Mouse (Mus musculus): ENCODE data around the gene Agr2. TPM values are rescaled to one million over a fixed set of nuclear protein-coding genes. Genes with fewer than 3 reads are reported as not detected.

Agr2 gene
- polyA plus RNA-seq, 1 experiment from 2014 or later, result 255 TPM

- 79% methylated on average over 2 of the region's 2 CpGs for WGBS
- H3K27ac ChIP-seq (ENCODE audit: low read length), result no peak overlapping the region
- no peak overlapping the region for H3K4me2 ChIP-seq (ENCODE audit: low read depth, low read length)
- H3K4me1 ChIP-seq (ENCODE audit: control insufficient read depth, insufficient read depth, low read length), result no peaks in the 10 kb centered on the region
- no peak overlapping the region for H3K4me3 ChIP-seq (replicated peaks; ENCODE audit: low read length)
- no peak for ATAC-seq (ENCODE audit: insufficient read depth, low FRiP score)
- H3K9ac ChIP-seq (ENCODE audit: low read length), result no peak overlapping the region
- H3K36me3 ChIP-seq (ENCODE audit: control insufficient read depth, insufficient read depth, low read length), result 0 out of 2 replicates have a peak, but pooled peaks cover 8% of the 10 kb centered on the region
- peaks cover 3% of the 10 kb centered on the region; the same call in 1 of the 2 replicates for H3K9me3 ChIP-seq (replicated peaks; ENCODE audit: control insufficient read depth, low read length)
- no peaks in the 10 kb centered on the region for H3K27me3 ChIP-seq (ENCODE audit: control insufficient read depth, insufficient read depth, low read length)
Measured at GRCm38 (mm10) chr12:36017791-36018190, 25.1 kb downstream of the Agr2 start.

GRCm38 (mm10) chr12:36019572-36019971, 26.9 kb downstream of the Agr2 start:
- no peak overlapping the region for H3K27ac ChIP-seq (ENCODE audit: low read length)
- H3K27me3 ChIP-seq (ENCODE audit: control insufficient read depth, insufficient read depth, low read length), result no peaks in the 10 kb centered on the region
- ATAC-seq (ENCODE audit: insufficient read depth, low FRiP score), result no peak
- no peak overlapping the region for H3K4me2 ChIP-seq (ENCODE audit: low read depth, low read length)
- H3K9ac ChIP-seq (ENCODE audit: low read length), result no peak overlapping the region
- 0 out of 2 replicates have a peak, but pooled peaks cover 8% of the 10 kb centered on the region for H3K36me3 ChIP-seq (ENCODE audit: control insufficient read depth, insufficient read depth, low read length)
- no peak overlapping the region for H3K4me3 ChIP-seq (replicated peaks; ENCODE audit: low read length)
- H3K9me3 ChIP-seq (replicated peaks; ENCODE audit: control insufficient read depth, low read length), result peaks cover 3% of the 10 kb centered on the region; the same call in 1 of the 2 replicates
- H3K4me1 ChIP-seq (ENCODE audit: control insufficient read depth, insufficient read depth, low read length), result no peaks in the 10 kb centered on the region
- WGBS, result 84% methylated on average over 4 of the region's 4 CpGs

GRCm38 (mm10) chr12:36020081-36020480, 27.4 kb downstream of the Agr2 start:
- WGBS, result 79% methylated on average over 3 of the region's 3 CpGs
- Histone ChIP-seq H3K9me3 (replicated peaks; ENCODE audit: control insufficient read depth, low read length) (peaks cover 3% of the 10 kb centered on the region; the same call in 1 of the 2 replicates), H3K9ac (ENCODE audit: low read length) (no peak overlapping the region), H3K27ac (ENCODE audit: low read length) (no peak overlapping the region), H3K4me3 (replicated peaks; ENCODE audit: low read length) (no peak overlapping the region), H3K27me3 (ENCODE audit: control insufficient read depth, insufficient read depth, low read length) (no peaks in the 10 kb centered on the region), H3K36me3 (ENCODE audit: control insufficient read depth, insufficient read depth, low read length) (0 out of 2 replicates have a peak, but pooled peaks cover 6% of the 10 kb centered on the region), H3K4me2 (ENCODE audit: low read depth, low read length) (no peak overlapping the region), H3K4me1 (ENCODE audit: control insufficient read depth, insufficient read depth, low read length) (no peaks in the 10 kb centered on the region)
- ATAC-seq (ENCODE audit: insufficient read depth, low FRiP score), result no peak

GRCm38 (mm10) chr12:36020710-36021109, 28.0 kb downstream of the Agr2 start:
- Histone ChIP-seq H3K4me1 (ENCODE audit: control insufficient read depth, insufficient read depth, low read length) (no peaks in the 10 kb centered on the region), H3K27me3 (ENCODE audit: control insufficient read depth, insufficient read depth, low read length) (no peaks in the 10 kb centered on the region), H3K4me2 (ENCODE audit: low read depth, low read length) (no peak overlapping the region), H3K9ac (ENCODE audit: low read length) (no peak overlapping the region), H3K36me3 (ENCODE audit: control insufficient read depth, insufficient read depth, low read length) (0 out of 2 replicates have a peak, but pooled peaks cover 5% of the 10 kb centered on the region), H3K9me3 (replicated peaks; ENCODE audit: control insufficient read depth, low read length) (peaks cover 3% of the 10 kb centered on the region; the same call in 1 of the 2 replicates), H3K27ac (ENCODE audit: low read length) (no peak overlapping the region), H3K4me3 (replicated peaks; ENCODE audit: low read length) (no peak overlapping the region)
- ATAC-seq (ENCODE audit: insufficient read depth, low FRiP score), result no peak
- 86% methylated on average over 2 of the region's 2 CpGs for WGBS

- Histone ChIP-seq H3K9ac (ENCODE audit: low read length) (no peak overlapping the region), H3K27me3 (ENCODE audit: control insufficient read depth, insufficient read depth, low read length) (no peaks in the 10 kb centered on the region), H3K9me3 (replicated peaks; ENCODE audit: control insufficient read depth, low read length) (no peaks in the 10 kb centered on the region), H3K4me3 (replicated peaks; ENCODE audit: low read length) (no peak overlapping the region), H3K36me3 (ENCODE audit: control insufficient read depth, insufficient read depth, low read length) (no peaks in the 10 kb centered on the region), H3K27ac (ENCODE audit: low read length) (no peak overlapping the region), H3K4me1 (ENCODE audit: control insufficient read depth, insufficient read depth, low read length) (no peaks in the 10 kb centered on the region), H3K4me2 (ENCODE audit: low read depth, low read length) (no peak overlapping the region)
- 92% methylated on average over 4 of the region's 4 CpGs for WGBS
- no peak for ATAC-seq (ENCODE audit: insufficient read depth, low FRiP score)
Measured at GRCm38 (mm10) chr12:36026126-36026525, 33.4 kb downstream of the Agr2 start.

GRCm38 (mm10) chr12:36027171-36027570, 34.5 kb downstream of the Agr2 start:
- Histone ChIP-seq H3K27me3 (ENCODE audit: control insufficient read depth, insufficient read depth, low read length) (no peaks in the 10 kb centered on the region), H3K27ac (ENCODE audit: low read length) (no peak overlapping the region), H3K9ac (ENCODE audit: low read length) (no peak overlapping the region), H3K36me3 (ENCODE audit: control insufficient read depth, insufficient read depth, low read length) (no peaks in the 10 kb centered on the region), H3K4me1 (ENCODE audit: control insufficient read depth, insufficient read depth, low read length) (no peaks in the 10 kb centered on the region), H3K4me3 (replicated peaks; ENCODE audit: low read length) (no peak overlapping the region), H3K9me3 (replicated peaks; ENCODE audit: control insufficient read depth, low read length) (no peaks in the 10 kb centered on the region), H3K4me2 (ENCODE audit: low read depth, low read length) (no peak overlapping the region)
- no peak for ATAC-seq (ENCODE audit: insufficient read depth, low FRiP score)
- WGBS, result 77% methylated on average over 2 of the region's 2 CpGs

- H3K27ac ChIP-seq (ENCODE audit: low read length), result no peak overlapping the region; the same call in 1 of the 2 replicates
- H3K27me3 ChIP-seq (ENCODE audit: control insufficient read depth, insufficient read depth, low read length), result no peaks in the 10 kb centered on the region
- H3K36me3 ChIP-seq (ENCODE audit: control insufficient read depth, insufficient read depth, low read length), result no peaks in the 10 kb centered on the region
- no peaks in the 10 kb centered on the region for H3K4me1 ChIP-seq (ENCODE audit: control insufficient read depth, insufficient read depth, low read length)
- H3K9ac ChIP-seq (ENCODE audit: low read length), result no peak overlapping the region
- no peak for ATAC-seq (ENCODE audit: insufficient read depth, low FRiP score)
- no peak overlapping the region for H3K4me2 ChIP-seq (ENCODE audit: low read depth, low read length)
- H3K9me3 ChIP-seq (replicated peaks; ENCODE audit: control insufficient read depth, low read length), result no peaks in the 10 kb centered on the region
- 52% methylated on average over 5 of the region's 5 CpGs for WGBS
- no peak overlapping the region for H3K4me3 ChIP-seq (replicated peaks; ENCODE audit: low read length)
Measured at GRCm38 (mm10) chr12:36028968-36029645, 36.4 kb downstream of the Agr2 start.

GRCm38 (mm10) chr12:36029687-36030086, 37.0 kb downstream of the Agr2 start:
- WGBS, result 62% methylated on average over 4 of the region's 6 CpGs

GRCm38 (mm10) chr12:36030660-36031363, 38.1 kb downstream of the Agr2 start:
- no peak overlapping the region for H3K27ac ChIP-seq (ENCODE audit: low read length)
- no peaks in the 10 kb centered on the region for H3K36me3 ChIP-seq (ENCODE audit: control insufficient read depth, insufficient read depth, low read length)
- H3K27me3 ChIP-seq (ENCODE audit: control insufficient read depth, insufficient read depth, low read length), result no peaks in the 10 kb centered on the region
- no peak overlapping the region for H3K4me3 ChIP-seq (replicated peaks; ENCODE audit: low read length)
- no peaks in the 10 kb centered on the region for H3K4me1 ChIP-seq (ENCODE audit: control insufficient read depth, insufficient read depth, low read length)
- 82% methylated on average over 12 of the region's 12 CpGs for WGBS
- ATAC-seq (ENCODE audit: insufficient read depth, low FRiP score), result no peak
- no peak overlapping the region for H3K9ac ChIP-seq (ENCODE audit: low read length)
- no peaks in the 10 kb centered on the region for H3K9me3 ChIP-seq (replicated peaks; ENCODE audit: control insufficient read depth, low read length)
- no peak overlapping the region for H3K4me2 ChIP-seq (ENCODE audit: low read depth, low read length)

More at GRCm38 (mm10) chr12:36029687-36030086, 37.0 kb downstream of the Agr2 start:
- Histone ChIP-seq H3K27me3 (ENCODE audit: control insufficient read depth, insufficient read depth, low read length) (no peaks in the 10 kb centered on the region), H3K4me3 (replicated peaks; ENCODE audit: low read length) (no peak overlapping the region), H3K9me3 (replicated peaks; ENCODE audit: control insufficient read depth, low read length) (no peaks in the 10 kb centered on the region), H3K27ac (ENCODE audit: low read length) (no peak overlapping the region), H3K4me1 (ENCODE audit: control insufficient read depth, insufficient read depth, low read length) (no peaks in the 10 kb centered on the region), H3K4me2 (ENCODE audit: low read depth, low read length) (no peak overlapping the region), H3K36me3 (ENCODE audit: control insufficient read depth, insufficient read depth, low read length) (no peaks in the 10 kb centered on the region), H3K9ac (ENCODE audit: low read length) (no peak overlapping the region)
- ATAC-seq (ENCODE audit: insufficient read depth, low FRiP score), result no peak

Measured in stomach, embryonic 16.5 days (tissue).